Mouse (Mus musculus) CH12.LX (cell line): Measurements from ENCODE around the gene Trim66.
A peak's percentile ranks its signal among the peaks of the same experiment; 100 is the strongest.

Experiments
- CHD1 ChIP-seq: IDR thresholded peaks from 2 replicates; pipeline ENCODE4 v1.6.1; 2012; ENCODE audit warnings: low read depth, low read length, improper control_type of control experiment, inconsistent platforms
- CTCF ChIP-seq, 2 experiments: IDR thresholded peaks in 1 of 2; conservative IDR thresholded peaks in 1 of 2; 2 replicates each; pipeline ENCODE4 v1.5.1; 2011 to 2012; ENCODE audit warnings: low read depth in 2 of 2, low read length in 2 of 2, improper control_type of control experiment in 1 of 2, inconsistent platforms in 1 of 2, mild to moderate bottlenecking in 1 of 2, moderate library complexity in 1 of 2
- E2F4 ChIP-seq: IDR thresholded peaks from 2 replicates; pipeline ENCODE4 v1.6.1; 2011; ENCODE audit warnings: low read depth, low read length, improper control_type of control experiment; ENCODE audit not compliant: insufficient replicate concordance
- EP300 ChIP-seq: IDR thresholded peaks from 2 replicates; pipeline ENCODE4 v1.6.1; 2011; ENCODE audit warnings: low read length, improper control_type of control experiment
- MAFK ChIP-seq: IDR thresholded peaks from 2 replicates; pipeline ENCODE4 v1.6.1; 2011; ENCODE audit warnings: low read length, improper control_type of control experiment; ENCODE audit not compliant: insufficient replicate concordance
- MXI1 ChIP-seq: IDR thresholded peaks from 2 replicates; pipeline ENCODE4 v1.6.1; 2011; ENCODE audit warnings: mild to moderate bottlenecking, low read depth, low read length, improper control_type of control experiment
- POLR2A ChIP-seq: IDR thresholded peaks from 2 replicates; pipeline ENCODE4 v1.6.1; 2011; ENCODE audit warnings: low read depth, mild to moderate bottlenecking, improper control_type of control experiment, low read length
- SMC3 ChIP-seq: IDR thresholded peaks from 2 replicates; pipeline ENCODE4 v1.6.1; 2011; ENCODE audit warnings: low read depth, low read length, improper control_type of control experiment
- TBP ChIP-seq: conservative IDR thresholded peaks from 2 replicates; pipeline ENCODE4 v1.6.1; 2011; ENCODE audit warnings: low read depth, low read length, improper control_type of control experiment
- TCF12 ChIP-seq: IDR thresholded peaks from 2 replicates; pipeline ENCODE4 v1.6.1; 2014; ENCODE audit warnings: low read depth, mild to moderate bottlenecking, inconsistent platforms, low read length, improper control_type of control experiment
- ZC3H11A ChIP-seq: IDR thresholded peaks from 2 replicates; pipeline ENCODE4 v1.6.1; 2012; ENCODE audit warnings: low read depth, mild to moderate bottlenecking, inconsistent platforms, low read length, improper control_type of control experiment
- ZKSCAN1 ChIP-seq: IDR thresholded peaks from 2 replicates; pipeline ENCODE4 v1.6.1; 2012; ENCODE audit warnings: low read depth, inconsistent platforms, low read length, improper control_type of control experiment, borderline replicate concordance
- ZMIZ1 ChIP-seq: IDR thresholded peaks from 2 replicates; pipeline ENCODE4 v1.6.1; 2012; ENCODE audit warnings: low read depth, mild to moderate bottlenecking, inconsistent platforms, low read length, improper control_type of control experiment

- TF ChIP-seq SMC3 (peak; percentile 53), TBP (no peak), MXI1 (peak; percentile 37; the same call in 1 of the 2 replicates), POLR2A (no peak), ZKSCAN1 (no peak), CTCF (conservative IDR thresholded peaks at IDR 0.05 in 1 of 2, IDR thresholded peaks at IDR 0.05 in 1 of 2; ENCODE audit: low read depth in 2 of 2, low read length in 2 of 2) (peak; percentile 3 to 64; a peak in 2 of 4 replicates), ZMIZ1 (no peak), MAFK (no peak), EP300 (no peak), E2F4 (no peak), TCF12 (peak; percentile 41; the same call in 1 of the 2 replicates), CHD1 (no peak), ZC3H11A (no peak)
Measured at GRCm38 (mm10) chr7:109480765-109481197, 27.2 kb downstream of the Trim66 start.
